Mouse (Mus musculus): ENCODE data around the gene Tmem44. TPM values are rescaled to one million over a fixed set of nuclear protein-coding genes. Genes with fewer than 3 reads are reported as not detected.

The Tmem44 gene
- polyA plus RNA-seq, 2 experiments = 16.9 to 39.4 TPM

DNA sequence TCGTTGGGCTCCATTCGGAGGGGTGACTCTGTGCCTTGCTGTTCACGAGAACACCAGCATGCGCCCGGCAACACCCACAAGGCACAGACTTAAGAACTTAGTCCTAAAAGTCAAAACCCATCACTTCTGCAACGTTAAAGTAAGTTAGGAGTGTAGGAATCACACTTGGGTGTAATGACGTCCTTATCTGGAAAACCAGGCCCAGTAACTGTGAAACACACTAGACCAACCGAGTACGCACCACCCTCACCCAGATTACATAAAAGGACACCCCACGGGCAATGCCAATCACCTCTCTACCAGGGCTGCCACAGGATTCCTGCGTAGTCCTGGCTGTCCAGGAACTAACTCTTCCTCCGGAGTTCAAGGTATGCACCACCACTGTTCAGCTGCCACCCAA, 41.3 kb downstream of the Tmem44 start:
- Histone ChIP-seq H3K9me3 (ENCODE audit: control insufficient read depth, low read length) (no peaks in the 10 kb centered on the region), H3K36me3 (ENCODE audit: control insufficient read depth, insufficient read depth, low read length) (peaks cover 3% of the 10 kb centered on the region; the same call in 1 of the 2 replicates), H3K27me3 (ENCODE audit: control insufficient read depth, insufficient read depth, low read length) (no peaks in the 10 kb centered on the region), H3K4me2 (replicated peaks; ENCODE audit: low read depth, low read length, severe bottlenecking) (no peak overlapping the region), H3K4me3 (replicated peaks; ENCODE audit: low read length) (no peak overlapping the region), H3K27ac (replicated peaks; ENCODE audit: low read depth, low read length) (no peak overlapping the region), H3K4me1 (ENCODE audit: control insufficient read depth, insufficient read depth, low read length) (peaks cover 15% of the 10 kb centered on the region), H3K9ac (ENCODE audit: low read depth, low read length, severe bottlenecking) (no peak overlapping the region)
- ATAC-seq (ENCODE audit: low FRiP score, low read depth) (no peak), DNase-seq (ENCODE audit: low spot score) (no peak)
- WGBS = 90% methylated on average over 12 of the region's 12 CpGs
- no peak for TF ChIP-seq POLR2A (IDR thresholded peaks at IDR 0.05; ENCODE audit: borderline replicate concordance, extremely low read depth, insufficient read depth, insufficient read length)

DNA sequence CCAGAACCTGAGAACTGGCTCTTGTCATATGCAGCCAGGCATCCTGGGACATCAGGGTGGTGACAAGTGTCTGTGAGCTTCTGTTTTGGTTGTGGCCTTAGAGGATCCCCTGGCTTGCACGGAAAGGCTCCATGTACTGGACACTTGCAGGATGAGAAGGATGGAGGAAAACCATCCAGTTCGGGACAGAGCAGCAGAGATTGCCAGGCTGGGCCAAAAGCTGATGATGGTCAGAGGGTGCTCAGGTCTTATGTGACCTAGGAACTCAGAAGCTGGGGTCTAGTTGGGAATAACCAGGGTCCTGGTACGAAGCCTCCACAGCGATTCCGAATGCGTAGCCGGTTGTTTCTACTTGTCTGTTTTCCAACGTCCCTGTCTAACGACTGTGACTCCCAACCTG, 41.9 kb downstream of the Tmem44 start:
- H3K4me2 ChIP-seq (replicated peaks; ENCODE audit: low read depth, low read length, severe bottlenecking) = no peak overlapping the region

DNA sequence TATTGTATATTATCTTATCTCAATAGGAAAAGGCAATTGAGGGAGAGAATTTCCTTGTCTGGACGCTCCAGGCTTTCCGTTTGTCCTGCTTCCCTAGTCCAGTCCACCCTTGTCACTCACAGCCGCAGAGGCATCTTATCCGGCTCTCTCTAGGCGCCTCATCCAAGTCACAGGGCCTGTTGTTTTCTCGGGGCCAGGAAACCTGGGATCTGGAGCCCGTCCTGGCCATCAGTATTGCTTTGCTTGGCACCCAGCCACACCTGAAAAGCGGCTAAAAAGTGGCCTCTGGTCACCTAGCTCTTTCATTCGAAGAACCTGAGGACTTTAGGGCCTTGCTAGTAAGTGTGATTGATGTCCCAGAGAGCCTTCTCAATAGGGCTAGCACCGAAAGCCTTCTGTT, 43.5 kb downstream of the Tmem44 start:
- ATAC-seq (ENCODE audit: low FRiP score, low read depth) (no peak), DNase-seq (ENCODE audit: low spot score) (no peak)
- Histone ChIP-seq H3K27me3 (ENCODE audit: control insufficient read depth, insufficient read depth, low read length) (no peaks in the 10 kb centered on the region), H3K4me2 (replicated peaks; ENCODE audit: low read depth, low read length, severe bottlenecking) (no peak overlapping the region), H3K9me3 (ENCODE audit: control insufficient read depth, low read length) (no peaks in the 10 kb centered on the region), H3K27ac (replicated peaks; ENCODE audit: low read depth, low read length) (no peak overlapping the region), H3K4me1 (ENCODE audit: control insufficient read depth, insufficient read depth, low read length) (peaks cover 10% of the 10 kb centered on the region; the same call in 1 of the 2 replicates), H3K36me3 (ENCODE audit: control insufficient read depth, insufficient read depth, low read length) (no peaks in the 10 kb centered on the region), H3K4me3 (replicated peaks; ENCODE audit: low read length) (no peak overlapping the region), H3K9ac (ENCODE audit: low read depth, low read length, severe bottlenecking) (no peak overlapping the region)
- WGBS = 60% methylated on average over 10 of the region's 10 CpGs
- no peak for TF ChIP-seq POLR2A (IDR thresholded peaks at IDR 0.05; ENCODE audit: borderline replicate concordance, extremely low read depth, insufficient read depth, insufficient read length)

More for the DNA sequence above, 41.9 kb downstream of the Tmem44 start:
- WGBS = 88% methylated on average over 9 of the region's 9 CpGs
- H3K9ac ChIP-seq (ENCODE audit: low read depth, low read length, severe bottlenecking) = no peak overlapping the region
- H3K36me3 ChIP-seq (ENCODE audit: control insufficient read depth, insufficient read depth, low read length) = no peaks in the 10 kb centered on the region
- DNase-seq (ENCODE audit: low spot score) (no peak), ATAC-seq (ENCODE audit: low FRiP score, low read depth) (no peak)
- H3K9me3 ChIP-seq (ENCODE audit: control insufficient read depth, low read length) = no peaks in the 10 kb centered on the region
- TF ChIP-seq POLR2A (IDR thresholded peaks at IDR 0.05; ENCODE audit: borderline replicate concordance, extremely low read depth, insufficient read depth, insufficient read length) = no peak
- peaks cover 12% of the 10 kb centered on the region for H3K4me1 ChIP-seq (ENCODE audit: control insufficient read depth, insufficient read depth, low read length)
- H3K4me3 ChIP-seq (replicated peaks; ENCODE audit: low read length) = no peak overlapping the region
- H3K27me3 ChIP-seq (ENCODE audit: control insufficient read depth, insufficient read depth, low read length) = no peaks in the 10 kb centered on the region
- no peak overlapping the region for H3K27ac ChIP-seq (replicated peaks; ENCODE audit: low read depth, low read length)

DNA sequence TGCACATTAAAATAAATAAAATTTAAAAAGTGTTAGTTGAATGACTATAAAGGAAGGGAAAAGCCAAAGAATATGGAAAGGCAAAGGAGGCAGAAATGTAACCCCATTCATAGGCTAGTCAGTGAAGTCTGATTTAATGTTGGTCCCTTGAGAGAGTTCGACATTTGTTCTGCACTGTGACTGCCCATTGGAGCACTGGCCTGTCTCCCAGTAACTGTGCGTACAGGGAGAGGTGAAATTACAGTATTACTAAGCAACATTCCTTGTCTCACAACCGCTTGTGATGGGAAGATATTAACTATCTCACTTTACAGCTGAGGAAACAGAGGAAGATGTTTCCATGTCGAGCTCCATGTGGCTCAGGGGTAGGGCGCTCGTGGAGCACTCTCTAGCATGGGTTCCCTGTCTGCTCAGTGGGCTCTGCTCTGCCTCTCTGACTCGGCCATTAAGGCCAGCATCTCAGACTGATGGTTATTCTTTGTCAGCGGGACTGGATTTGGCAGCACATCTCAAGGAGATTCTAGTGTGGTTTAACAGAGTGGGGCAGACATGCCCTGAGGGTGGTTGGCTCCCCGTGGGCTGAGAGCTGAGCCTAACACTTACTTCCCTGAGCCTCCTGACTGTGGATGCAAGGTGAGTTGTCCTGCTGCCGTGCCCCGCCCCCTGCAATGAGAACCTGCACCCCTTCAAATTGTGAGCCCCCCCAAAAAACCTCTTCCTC, 45.2 kb downstream of the Tmem44 start:
- Histone ChIP-seq H3K4me3 (replicated peaks; ENCODE audit: low read length) (no peak overlapping the region), H3K4me1 (ENCODE audit: control insufficient read depth, insufficient read depth, low read length) (0 out of 2 replicates have a peak, but pooled peaks cover 8% of the 10 kb centered on the region), H3K4me2 (replicated peaks; ENCODE audit: low read depth, low read length, severe bottlenecking) (no peak overlapping the region), H3K9ac (ENCODE audit: low read depth, low read length, severe bottlenecking) (no peak overlapping the region), H3K27ac (replicated peaks; ENCODE audit: low read depth, low read length) (no peak overlapping the region), H3K9me3 (ENCODE audit: control insufficient read depth, low read length) (no peaks in the 10 kb centered on the region), H3K27me3 (ENCODE audit: control insufficient read depth, insufficient read depth, low read length) (no peaks in the 10 kb centered on the region), H3K36me3 (ENCODE audit: control insufficient read depth, insufficient read depth, low read length) (no peaks in the 10 kb centered on the region)
- no peak for DNase-seq (ENCODE audit: low spot score)
- no peak for ATAC-seq (ENCODE audit: low FRiP score, low read depth)
- no peak for TF ChIP-seq POLR2A (IDR thresholded peaks at IDR 0.05; ENCODE audit: borderline replicate concordance, extremely low read depth, insufficient read depth, insufficient read length)
- WGBS = 69% methylated on average over 11 of the region's 11 CpGs

DNA sequence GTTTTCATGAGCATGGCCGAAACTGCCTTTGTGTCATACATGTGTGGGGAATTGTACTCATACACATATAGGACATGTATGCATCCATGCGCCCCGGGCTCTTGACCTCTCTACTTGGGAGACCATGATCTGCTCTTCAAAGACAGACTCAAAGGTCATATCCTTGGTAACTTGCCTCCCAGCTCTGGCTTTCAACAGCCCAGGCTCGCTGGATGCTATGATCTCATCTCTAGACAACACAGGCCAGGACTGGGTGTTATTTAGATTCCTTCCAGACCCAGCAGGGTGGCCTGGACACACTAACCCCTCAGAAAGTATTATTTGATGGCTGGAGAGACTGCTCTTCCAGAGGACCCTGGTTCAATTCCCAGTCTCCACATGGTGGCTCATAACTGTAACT, 45.8 kb downstream of the Tmem44 start:
- Histone ChIP-seq H3K27ac (replicated peaks; ENCODE audit: low read depth, low read length) (no peak overlapping the region), H3K4me3 (replicated peaks; ENCODE audit: low read length) (no peak overlapping the region), H3K36me3 (ENCODE audit: control insufficient read depth, insufficient read depth, low read length) (no peaks in the 10 kb centered on the region), H3K9me3 (ENCODE audit: control insufficient read depth, low read length) (no peaks in the 10 kb centered on the region), H3K27me3 (ENCODE audit: control insufficient read depth, insufficient read depth, low read length) (no peaks in the 10 kb centered on the region), H3K4me1 (ENCODE audit: control insufficient read depth, insufficient read depth, low read length) (0 out of 2 replicates have a peak, but pooled peaks cover 5% of the 10 kb centered on the region), H3K4me2 (replicated peaks; ENCODE audit: low read depth, low read length, severe bottlenecking) (no peak overlapping the region), H3K9ac (ENCODE audit: low read depth, low read length, severe bottlenecking) (no peak overlapping the region)
- WGBS = 76% methylated on average over 4 of the region's 4 CpGs
- no peak for DNase-seq (ENCODE audit: low spot score)
- TF ChIP-seq POLR2A (IDR thresholded peaks at IDR 0.05; ENCODE audit: borderline replicate concordance, extremely low read depth, insufficient read depth, insufficient read length) = no peak
- no peak for ATAC-seq (ENCODE audit: low FRiP score, low read depth)
